Mouse (Mus musculus) intestine, postnatal 0 days (tissue): ENCODE measurements around the gene Wwc2. TPM values are rescaled to one million over a fixed set of nuclear protein-coding genes. Genes with fewer than 3 reads are reported as not detected.

ENCODE experiments used
- ATAC-seq: fragments of 200-750 bp; cut with Nextera tagmentation; 2 replicates; pipeline ENCODE4 v1.8.0; 2017; ENCODE audit warnings: mild to moderate bottlenecking, moderate TSS enrichment, moderate library complexity
- H3K27ac ChIP-seq: fragments of 300-500 bp; sonication (generic); 2 replicates; pipeline ENCODE4 v1.5.1; 2014; ENCODE audit warnings: mild to moderate bottlenecking, low read depth, low read length, moderate library complexity
- H3K27me3 ChIP-seq: fragments of 300-500 bp; sonication (generic); replicated peaks from 2 replicates; pipeline ENCODE4 v1.6.1; 2014; ENCODE audit warnings: low read length, mixed read lengths; ENCODE audit not compliant: control insufficient read depth, insufficient read depth
- H3K36me3 ChIP-seq: fragments of 300-500 bp; sonication (generic); 2 replicates; pipeline ENCODE4 v1.6.1; 2014; ENCODE audit warnings: mild to moderate bottlenecking, moderate library complexity; ENCODE audit not compliant: control insufficient read depth, insufficient read depth
- H3K4me1 ChIP-seq: fragments of 300-500 bp; sonication (generic); replicated peaks from 2 replicates; pipeline ENCODE4 v1.6.1; 2014; ENCODE audit warnings: antibody characterized with exemption, low read length, mixed read lengths; ENCODE audit not compliant: control insufficient read depth, insufficient read depth
- H3K4me2 ChIP-seq: fragments of 300-500 bp; sonication (generic); replicated peaks from 2 replicates; pipeline ENCODE4 v1.6.1; 2014; ENCODE audit warnings: low read depth, mild to moderate bottlenecking, moderate library complexity
- H3K4me3 ChIP-seq: fragments of 300-500 bp; sonication (generic); 2 replicates; pipeline ENCODE4 v1.5.1; 2014; ENCODE audit warnings: low read depth, low read length
- H3K9ac ChIP-seq: fragments of 300-500 bp; sonication (generic); 2 replicates; pipeline ENCODE4 v1.6.1; 2014; ENCODE audit warnings: mild to moderate bottlenecking, low read depth, low read length
- H3K9me3 ChIP-seq: fragments of 300-500 bp; sonication (generic); 2 replicates; pipeline ENCODE4 v1.6.1; 2016; ENCODE audit warnings: mixed run types; ENCODE audit not compliant: control insufficient read depth
- CTCF ChIP-seq: sonication (generic); IDR thresholded peaks from 2 replicates; pipeline ENCODE4 v1.5.1; 2016; ENCODE audit warnings: low read depth, mild to moderate bottlenecking, control low read depth, antibody characterized with exemption, moderate library complexity
- WGBS: fragments of 180-500 bp; shearing (Covaris S2); extraction: QIAGEN DNeasy Blood & Tissue Kit; methylation state at CpG from one replicate; pipeline ENCODE4 v1.1.7; 2014; 5-methylcytosine and 5-hydroxymethylcytosine counted together
- polyA plus RNA-seq: library from polyadenylated mRNA; unstranded; fragments of >200 nt; fragmentation: Nextera tagmentation; extraction: Ambion mirVana; gene quantifications from 2 replicates; pipeline ENCODE4 v1.2.1, GENCODE M21; 2015

Gene Wwc2
- polyA plus RNA-seq, 1 experiment from 2014 or later: 6.7 TPM

GRCm38 (mm10) chr8:47994618-47995274, 4.0 kb upstream of the Wwc2 start:
- H3K9me3 ChIP-seq: no peaks in the 10 kb centered on the region

GRCm38 (mm10) chr8:47990386-47990772, 345 bp downstream of the Wwc2 start:
- H3K9me3 ChIP-seq: no peaks in the 10 kb centered on the region

More at GRCm38 (mm10) chr8:47994618-47995274, 4.0 kb upstream of the Wwc2 start:
- Histone ChIP-seq H3K9ac (no peak overlapping the region), H3K4me1 (no peaks in the 10 kb centered on the region; the same call in 1 of the 2 replicates), H3K27ac (no peak overlapping the region), H3K4me2 (peak overlapping the region; percentile 54), H3K27me3 (no peaks in the 10 kb centered on the region), H3K36me3 (no peaks in the 10 kb centered on the region), H3K4me3 (0 out of 2 replicates have a peak overlapping the region, but pooled peaks have one; percentile 9)
- TF ChIP-seq CTCF: no peak
- no peak for ATAC-seq
- WGBS: 39% methylated on average over 25 of the region's 25 CpGs

GRCm38 (mm10) chr8:47989655-47990385, 904 bp downstream of the Wwc2 start:
- peak overlapping the region; percentile 88 for H3K4me3 ChIP-seq
- no peaks in the 10 kb centered on the region; the same call in 1 of the 2 replicates for H3K4me1 ChIP-seq
- peak overlapping the region; percentile 92 for H3K4me2 ChIP-seq
- peak; percentile 35 for ATAC-seq
- under 1% methylated on average over 66 of the region's 66 CpGs for WGBS
- no peaks in the 10 kb centered on the region for H3K27me3 ChIP-seq
- H3K9me3 ChIP-seq: no peaks in the 10 kb centered on the region
- TF ChIP-seq CTCF: no peak
- no peaks in the 10 kb centered on the region for H3K36me3 ChIP-seq
- H3K27ac ChIP-seq: peak overlapping the region; percentile 94
- H3K9ac ChIP-seq: peak overlapping the region; percentile 94

More at GRCm38 (mm10) chr8:47990386-47990772, 345 bp downstream of the Wwc2 start:
- Histone ChIP-seq H3K27ac (peak overlapping the region; percentile 94), H3K9ac (peak overlapping the region; percentile 94), H3K36me3 (no peaks in the 10 kb centered on the region), H3K4me3 (peak overlapping the region; percentile 88), H3K4me1 (no peaks in the 10 kb centered on the region; the same call in 1 of the 2 replicates), H3K4me2 (peak overlapping the region; percentile 92), H3K27me3 (no peaks in the 10 kb centered on the region)
- WGBS: 1% methylated on average over 35 of the region's 45 CpGs
- ATAC-seq: peak; percentile 92
- TF ChIP-seq CTCF: peak; percentile 53

GRCm38 (mm10) chr8:47989211-47989610, 1.5 kb downstream of the Wwc2 start:
- H3K27me3 ChIP-seq: no peaks in the 10 kb centered on the region
- H3K36me3 ChIP-seq: no peaks in the 10 kb centered on the region
- H3K9me3 ChIP-seq: no peaks in the 10 kb centered on the region
- ATAC-seq: no peak
- TF ChIP-seq CTCF: no peak
- H3K9ac ChIP-seq: peak overlapping the region; percentile 94
- peak overlapping the region; percentile 88 for H3K4me3 ChIP-seq
- peak overlapping the region; percentile 92 for H3K4me2 ChIP-seq
- H3K4me1 ChIP-seq: no peaks in the 10 kb centered on the region; the same call in 1 of the 2 replicates
- H3K27ac ChIP-seq: 0 out of 2 replicates have a peak overlapping the region, but pooled peaks have one; percentile 15
- WGBS: 39% methylated on average over 8 of the region's 8 CpGs

- no peak overlapping the region for H3K27ac ChIP-seq
- no peaks in the 10 kb centered on the region for H3K9me3 ChIP-seq
- 31% methylated on average over 15 of the region's 15 CpGs for WGBS
- H3K4me3 ChIP-seq: no peak overlapping the region
- peak overlapping the region; percentile 92 for H3K4me2 ChIP-seq
- no peak for TF ChIP-seq CTCF
- ATAC-seq: no peak
- H3K4me1 ChIP-seq: no peaks in the 10 kb centered on the region; the same call in 1 of the 2 replicates
- no peaks in the 10 kb centered on the region for H3K27me3 ChIP-seq
- H3K9ac ChIP-seq: no peak overlapping the region
- H3K36me3 ChIP-seq: no peaks in the 10 kb centered on the region
These were observed 2.6 kb downstream of the Wwc2 start for GRCm38 (mm10) chr8:47988111-47988510.

GRCm38 (mm10) chr8:47985644-47986043, 5.1 kb downstream of the Wwc2 start:
- no peaks in the 10 kb centered on the region for H3K27me3 ChIP-seq
- no peak overlapping the region for H3K4me2 ChIP-seq
- no peak for TF ChIP-seq CTCF
- H3K9ac ChIP-seq: no peak overlapping the region
- H3K27ac ChIP-seq: no peak overlapping the region
- ATAC-seq: no peak
- no peak overlapping the region for H3K4me3 ChIP-seq
- H3K36me3 ChIP-seq: no peaks in the 10 kb centered on the region
- no peaks in the 10 kb centered on the region for H3K4me1 ChIP-seq
- 51% methylated on average over 10 of the region's 10 CpGs for WGBS
- H3K9me3 ChIP-seq: no peaks in the 10 kb centered on the region
